Comparison of ENCODE assay signal across 24 mouse cellular contexts in the genomic region with DNA sequence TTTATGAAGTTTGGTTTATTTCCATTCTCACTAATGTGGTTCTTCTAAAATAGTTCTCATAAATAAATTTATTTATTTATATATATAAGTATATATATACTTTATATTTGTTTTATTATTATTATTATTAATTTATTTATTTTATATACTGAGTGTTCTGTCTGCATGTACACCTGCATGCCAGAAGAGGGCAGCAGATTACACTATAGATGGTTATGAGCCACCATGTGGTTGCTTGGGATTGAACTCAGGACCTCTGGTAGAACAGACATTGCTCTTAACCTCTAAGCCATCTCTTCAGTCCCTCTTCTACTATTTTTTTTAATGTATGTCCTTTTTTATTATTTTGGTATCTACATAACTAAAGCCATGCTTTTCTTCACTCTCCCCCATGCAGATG.
DNase-seq lines count a peak whose midpoint lies in the region; ATAC-seq and TF ChIP-seq lines count a peak whose summit lies in the region.
"Had no signal": no experiment of that assay in that cellular context is flagged by ENCODE, and none has a peak within 500 bp of the region (broad histone marks: within the 10 kb centered on the region; RNA-seq: fewer than 3 reads in every experiment).

No protein-coding gene starts in this region.

- no peaks in the 10 kb centered on the region for H3K4me1 ChIP-seq in heart, postnatal 0 days (ENCODE audit: control insufficient read depth, insufficient read depth)
- H3K4me1 ChIP-seq in heart, embryonic 10.5 days = no peaks in the 10 kb centered on the region
- H3K4me1 ChIP-seq in liver, adult 2 months (ENCODE audit: control insufficient read depth, insufficient read depth, low read length) = no peaks in the 10 kb centered on the region
- H3K4me1 ChIP-seq in liver, embryonic 12.5 days = no peaks in the 10 kb centered on the region
- H3K4me1 ChIP-seq: embryonic facial prominence, embryonic 15.5 days; hindbrain, embryonic 12.5 days; limb, embryonic 10.5 days; midbrain, embryonic 10.5 days; neural tube, embryonic 15.5 days had no signal

- no peak for TF ChIP-seq EP300 in heart, postnatal 0 days (IDR thresholded peaks at IDR 0.05; ENCODE audit: low read depth)

- H3K79me2 ChIP-seq in liver, adult 2 months (ENCODE audit: control insufficient read depth, insufficient read depth, low read length) = no peaks in the 10 kb centered on the region

- H3K4me3 ChIP-seq in heart, postnatal 0 days (ENCODE audit: low read depth, low read length) = no peak overlapping the region
- no peak overlapping the region for H3K4me3 ChIP-seq in heart, embryonic 10.5 days
- no peak overlapping the region for H3K4me3 ChIP-seq in liver, adult 2 months (ENCODE audit: insufficient read depth, low read depth, low read length)
- no peak overlapping the region for H3K4me3 ChIP-seq in liver, embryonic 12.5 days
- H3K4me3 ChIP-seq: embryonic facial prominence, embryonic 15.5 days; forebrain, embryonic 10.5 days; hindbrain, embryonic 12.5 days; limb, embryonic 10.5 days; midbrain, embryonic 10.5 days; myocyte; neural tube, embryonic 15.5 days had no signal

- H3K36me3 ChIP-seq in heart, postnatal 0 days (replicated peaks; ENCODE audit: control insufficient read depth, insufficient read depth, low read length) = no peaks in the 10 kb centered on the region
- no peaks in the 10 kb centered on the region for H3K36me3 ChIP-seq in heart, embryonic 10.5 days
- H3K36me3 ChIP-seq in liver, adult 2 months (ENCODE audit: control insufficient read depth, insufficient read depth, low read length) = no peaks in the 10 kb centered on the region
- no peaks in the 10 kb centered on the region for H3K36me3 ChIP-seq in liver, embryonic 12.5 days
- H3K36me3 ChIP-seq: embryonic facial prominence, embryonic 15.5 days; forebrain, embryonic 10.5 days; hindbrain, embryonic 12.5 days; limb, embryonic 10.5 days; midbrain, embryonic 10.5 days; neural tube, embryonic 15.5 days had no signal

- no peak overlapping the region for H3K27ac ChIP-seq in heart, postnatal 0 days (ENCODE audit: low read depth)
- no peak overlapping the region for H3K27ac ChIP-seq in heart, embryonic 10.5 days
- no peak overlapping the region for H3K27ac ChIP-seq in liver, adult 2 months (replicated peaks; ENCODE audit: insufficient read depth, low read depth, low read length)
- H3K27ac ChIP-seq in liver, embryonic 12.5 days = no peak overlapping the region
- H3K27ac ChIP-seq: embryonic facial prominence, embryonic 15.5 days; forebrain, embryonic 10.5 days; hindbrain, embryonic 12.5 days; limb, embryonic 10.5 days; liver, embryonic 14.5 days; midbrain, embryonic 10.5 days; neural tube, embryonic 15.5 days had no signal

- TF ChIP-seq CTCF in heart, postnatal 0 days (IDR thresholded peaks at IDR 0.05; ENCODE audit: low read depth) = peak; percentile 33
- TF ChIP-seq CTCF in liver, adult 2 months (IDR thresholded peaks at IDR 0.05; ENCODE audit: low read depth, low read length) = peak; percentile 7; the same call in 1 of the 2 replicates

- H3K9ac ChIP-seq in heart, postnatal 0 days (replicated peaks; ENCODE audit: low read depth, low read length) = no peak overlapping the region
- no peak overlapping the region for H3K9ac ChIP-seq in liver, adult 2 months (ENCODE audit: low read depth, low read length)
- no peak overlapping the region for H3K9ac ChIP-seq in liver, embryonic 12.5 days
- H3K9ac ChIP-seq: embryonic facial prominence, embryonic 15.5 days; hindbrain, embryonic 12.5 days; liver, embryonic 14.5 days; neural tube, embryonic 15.5 days had no signal

- no peaks in the 10 kb centered on the region for H3K27me3 ChIP-seq in heart, postnatal 0 days (ENCODE audit: control insufficient read depth, insufficient read depth, low read length)
- no peaks in the 10 kb centered on the region for H3K27me3 ChIP-seq in heart, embryonic 10.5 days (ENCODE audit: insufficient read depth, poor library complexity, severe bottlenecking)
- no peaks in the 10 kb centered on the region for H3K27me3 ChIP-seq in liver, adult 2 months (ENCODE audit: control insufficient read depth, insufficient read depth, low read length)
- H3K27me3 ChIP-seq in liver, embryonic 12.5 days (replicated peaks) = no peaks in the 10 kb centered on the region
- H3K27me3 ChIP-seq: embryonic facial prominence, embryonic 15.5 days; hindbrain, embryonic 12.5 days; neural tube, embryonic 15.5 days had no signal

- intact Hi-C loops in gastrocnemius, postnatal 36 days (cut with DNase I) = loop anchor here (5.0 kb wide), 1 partner anchor 78 kb away; no protein-coding TSS in a partner anchor

- no peak for TF ChIP-seq POLR2A in liver, adult 2 months (IDR thresholded peaks at IDR 0.05; ENCODE audit: extremely low read depth, insufficient read depth, low read length)

- no peak overlapping the region for H3K4me2 ChIP-seq in heart, postnatal 0 days (ENCODE audit: low read depth, low read length)
- no peak overlapping the region for H3K4me2 ChIP-seq in liver, embryonic 12.5 days
- H3K4me2 ChIP-seq: embryonic facial prominence, embryonic 15.5 days; hindbrain, embryonic 12.5 days; neural tube, embryonic 15.5 days had no signal

- no peak for ATAC-seq in CD4-positive, CD25-positive, alpha-beta regulatory T cell, adult 4 months
- no peak for ATAC-seq in heart, postnatal 0 days (ENCODE audit: insufficient read depth, low read depth)
- no peak for ATAC-seq in liver, embryonic 12.5 days

- no peaks in the 10 kb centered on the region for H3K9me3 ChIP-seq in heart, postnatal 0 days (replicated peaks; ENCODE audit: control insufficient read depth, low read length)
- no peaks in the 10 kb centered on the region for H3K9me3 ChIP-seq in heart, embryonic 10.5 days
- H3K9me3 ChIP-seq in liver, embryonic 12.5 days (replicated peaks) = no peaks in the 10 kb centered on the region
- H3K9me3 ChIP-seq: embryonic facial prominence, embryonic 15.5 days; forebrain, embryonic 10.5 days; hindbrain, embryonic 12.5 days; limb, embryonic 10.5 days; midbrain, embryonic 10.5 days; neural tube, embryonic 15.5 days had no signal

- DNase-seq in CD4-positive, CD25-positive, alpha-beta regulatory T cell, adult 2 months (ENCODE audit: low read depth, low spot score) = peak; percentile 1
- DNase-seq in heart, postnatal 0 days (ENCODE audit: low spot score) = no peak
- no peak for DNase-seq in heart, embryonic 10.5 days (ENCODE audit: low spot score)
- no peak for DNase-seq in liver, adult 2 months (ENCODE audit: extremely low read depth, low read depth, low spot score)
- DNase-seq in embryo, embryonic 10.5 days (ENCODE audit: low spot score) = peak; percentile 26
- DNase-seq in gastrocnemius, postnatal 36 days = no peak
- DNase-seq: adrenal gland, postnatal 10 days; cerebellum, adult 11-12 months; cerebellum, postnatal 25 days; kidney, adult 8-10 months; layer of hippocampus, postnatal 36 days; retina, postnatal 1 day; right cerebral cortex, postnatal 4 days; thymus, postnatal 25 days had no signal

Comparison
In these comparisons a context has a peak if more than half of its experiments do, and no peak if none do; other contexts are left out.
1. DNase-seq: peak in CD4-positive, CD25-positive, alpha-beta regulatory T cell, adult 2 months (single experiment) and embryo, embryonic 10.5 days (single experiment); none in heart, postnatal 0 days (single experiment), heart, embryonic 10.5 days (single experiment), liver, adult 2 months (single experiment) and gastrocnemius, postnatal 36 days (0 of 2).